Mouse (Mus musculus): ENCODE measurements at regions not wholly inside any gene's neighbourhood (a gene's known extent, or its start where the extent isn't known, plus 50 kb on each side); places are given as distances from the start of the nearest gene placed in this dataset.

DNA sequence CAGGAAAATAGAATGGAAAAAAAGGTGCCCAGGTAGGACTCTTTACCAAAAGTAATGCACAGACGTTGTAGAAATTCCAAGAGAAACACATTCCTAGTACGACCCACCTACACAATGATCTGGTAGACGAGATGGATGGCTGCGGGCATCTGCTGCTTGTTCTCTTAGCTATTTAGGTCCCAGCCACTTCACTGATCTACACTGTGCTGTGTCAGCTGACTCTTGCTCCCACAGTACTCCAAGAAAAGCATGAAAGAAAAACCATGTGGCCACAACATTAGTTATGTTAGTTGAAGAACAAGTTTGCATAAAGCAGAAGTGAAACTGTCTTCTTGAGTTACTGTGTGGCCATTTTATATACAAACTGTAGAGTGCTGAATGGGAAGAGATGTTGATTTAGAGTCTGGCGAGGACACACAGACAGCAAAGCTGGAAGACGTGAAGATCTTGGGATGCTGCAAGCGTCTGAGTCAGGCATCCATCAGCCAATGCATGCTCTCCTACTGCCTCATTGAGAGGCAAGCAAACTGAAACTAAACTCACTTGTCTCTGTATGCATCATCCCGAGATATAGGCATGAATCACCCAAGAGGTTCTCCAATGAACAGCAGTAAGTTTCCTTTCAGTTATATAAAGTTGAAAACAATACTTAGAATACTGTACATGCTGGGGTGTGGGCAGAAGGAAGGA lies 626.6 kb downstream of the Dok5 start:
- ATAC-seq = peak; percentile 46; the same call in 1 of the 2 replicates
- H3K36me3 ChIP-seq (ENCODE audit: control insufficient read depth, insufficient read depth, low read length) = no peaks in the 10 kb centered on the region
- H3K9me3 ChIP-seq (ENCODE audit: control insufficient read depth, low read length) = 0 out of 2 replicates have a peak, but pooled peaks cover 3% of the 10 kb centered on the region
- H3K4me3 ChIP-seq (ENCODE audit: low read length) = no peak overlapping the region
- H3K27ac ChIP-seq (ENCODE audit: low read length) = no peak overlapping the region
- no peaks in the 10 kb centered on the region for H3K27me3 ChIP-seq (replicated peaks; ENCODE audit: control insufficient read depth, insufficient read depth, low read length)
- H3K4me1 ChIP-seq (ENCODE audit: control insufficient read depth, insufficient read depth, low read length) = no peaks in the 10 kb centered on the region
- 55% methylated on average over 8 of the region's 8 CpGs for WGBS
- H3K4me2 ChIP-seq (ENCODE audit: low read depth, low read length) = no peak overlapping the region
- no peak overlapping the region for H3K9ac ChIP-seq (ENCODE audit: low read depth, low read length)

DNA sequence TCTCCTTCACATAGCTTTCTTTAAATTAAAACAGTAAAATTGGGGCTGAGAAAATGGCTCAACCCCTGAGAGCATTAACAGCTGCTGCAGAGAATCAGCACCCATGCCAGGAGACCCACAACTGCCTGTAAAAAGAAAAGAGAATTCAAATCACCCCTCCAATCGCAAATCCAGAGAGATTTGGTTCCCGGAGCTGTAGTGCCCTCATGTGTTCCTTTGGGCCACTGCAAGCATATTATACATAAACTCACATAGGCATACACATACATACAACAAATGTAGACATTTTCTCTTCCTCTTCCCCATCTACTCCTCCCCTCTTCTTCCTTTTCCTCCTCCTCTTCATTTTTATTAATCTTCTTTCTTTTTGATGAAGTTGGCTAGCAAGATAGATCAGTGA lies 616.5 kb downstream of the Dok5 start:
- H3K9ac ChIP-seq (ENCODE audit: low read depth, low read length) = no peak overlapping the region
- H3K36me3 ChIP-seq (ENCODE audit: control insufficient read depth, insufficient read depth, low read length) = no peaks in the 10 kb centered on the region
- ATAC-seq = no peak
- H3K9me3 ChIP-seq (ENCODE audit: control insufficient read depth, low read length) = no peaks in the 10 kb centered on the region
- whole genome bisulfite sequencing = 93% methylated on average over 2 of the region's 2 CpGs
- no peaks in the 10 kb centered on the region for H3K27me3 ChIP-seq (replicated peaks; ENCODE audit: control insufficient read depth, insufficient read depth, low read length)
- no peaks in the 10 kb centered on the region for H3K4me1 ChIP-seq (ENCODE audit: control insufficient read depth, insufficient read depth, low read length)
- no peak overlapping the region for H3K4me2 ChIP-seq (ENCODE audit: low read depth, low read length)
- H3K27ac ChIP-seq (ENCODE audit: low read length) = no peak overlapping the region
- H3K4me3 ChIP-seq (ENCODE audit: low read length) = no peak overlapping the region

DNA sequence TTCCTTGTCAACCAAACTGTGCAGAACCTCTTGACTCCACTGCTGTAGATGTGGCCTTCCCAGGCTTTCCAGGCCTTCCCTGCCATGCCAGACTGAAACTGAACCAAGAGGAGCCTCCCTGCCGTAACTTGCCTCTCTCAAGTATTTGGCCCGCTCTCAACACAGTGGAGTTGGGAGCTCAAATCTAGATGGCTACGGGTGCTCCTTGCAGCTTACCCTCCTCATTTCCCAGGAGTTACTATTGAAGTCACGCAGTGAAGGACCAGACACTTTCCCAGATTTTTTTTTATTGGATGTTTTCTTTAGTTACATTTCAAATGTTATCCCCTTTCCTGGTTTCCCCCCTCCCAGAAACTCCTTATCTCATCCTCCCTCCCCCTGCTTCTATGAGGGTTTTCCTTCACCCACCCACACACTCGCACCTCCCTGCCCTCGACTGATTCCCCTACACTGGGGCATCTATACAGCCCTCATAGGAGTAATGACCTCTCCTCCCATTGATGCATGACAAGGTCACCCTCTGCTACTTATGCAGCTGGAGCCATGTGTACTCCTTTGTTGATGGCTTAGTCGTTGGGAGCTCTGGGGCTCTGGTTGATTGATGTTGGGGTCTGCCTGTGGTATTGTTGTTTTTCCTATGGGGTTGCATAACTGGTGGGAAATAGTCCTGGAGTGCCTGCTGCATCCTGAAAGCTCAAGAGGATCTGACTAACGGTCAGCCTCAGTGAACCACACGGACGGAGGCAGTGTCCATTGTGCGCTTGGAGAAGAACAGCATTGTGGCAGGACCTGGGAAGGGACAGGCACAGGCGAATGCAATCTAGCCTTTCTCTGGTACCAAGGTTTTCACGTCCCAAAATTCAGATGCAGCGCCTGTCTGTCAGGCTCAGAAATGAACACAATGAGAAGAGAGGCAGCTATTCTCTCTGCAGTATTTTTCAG lies 602.5 kb downstream of the Dok5 start:
- Histone ChIP-seq H3K9ac (ENCODE audit: low read depth, low read length) (no peak overlapping the region), H3K9me3 (ENCODE audit: control insufficient read depth, low read length) (no peaks in the 10 kb centered on the region), H3K4me3 (ENCODE audit: low read length) (no peak overlapping the region), H3K4me2 (ENCODE audit: low read depth, low read length) (no peak overlapping the region), H3K27me3 (replicated peaks; ENCODE audit: control insufficient read depth, insufficient read depth, low read length) (no peaks in the 10 kb centered on the region), H3K4me1 (ENCODE audit: control insufficient read depth, insufficient read depth, low read length) (no peaks in the 10 kb centered on the region), H3K27ac (ENCODE audit: low read length) (no peak overlapping the region), H3K36me3 (ENCODE audit: control insufficient read depth, insufficient read depth, low read length) (no peaks in the 10 kb centered on the region)
- WGBS = 67% methylated on average over 14 of the region's 14 CpGs
- no peak for ATAC-seq

DNA sequence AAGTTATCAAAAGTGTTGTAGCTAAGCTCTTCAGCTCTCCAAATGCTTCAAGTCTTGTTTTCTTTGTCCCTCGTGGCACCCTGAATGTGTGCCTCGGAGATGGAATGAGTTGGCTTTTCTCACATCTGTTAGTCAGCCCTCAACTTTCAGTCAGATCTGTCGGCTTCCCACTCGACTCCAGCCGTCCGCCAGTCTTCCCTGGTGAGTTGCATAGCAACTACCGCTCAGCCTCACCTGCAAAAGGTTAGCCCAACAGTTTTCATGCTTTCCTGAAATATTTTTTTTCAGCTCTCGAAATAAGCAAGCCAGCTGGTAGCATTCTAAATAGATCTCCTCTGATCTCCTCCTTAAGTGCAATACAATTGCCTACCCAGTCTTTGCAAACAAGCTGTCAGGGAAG lies 601.2 kb downstream of the Dok5 start:
- 86% methylated on average over 8 of the region's 8 CpGs for WGBS
- H3K4me2 ChIP-seq (ENCODE audit: low read depth, low read length) = no peak overlapping the region

DNA sequence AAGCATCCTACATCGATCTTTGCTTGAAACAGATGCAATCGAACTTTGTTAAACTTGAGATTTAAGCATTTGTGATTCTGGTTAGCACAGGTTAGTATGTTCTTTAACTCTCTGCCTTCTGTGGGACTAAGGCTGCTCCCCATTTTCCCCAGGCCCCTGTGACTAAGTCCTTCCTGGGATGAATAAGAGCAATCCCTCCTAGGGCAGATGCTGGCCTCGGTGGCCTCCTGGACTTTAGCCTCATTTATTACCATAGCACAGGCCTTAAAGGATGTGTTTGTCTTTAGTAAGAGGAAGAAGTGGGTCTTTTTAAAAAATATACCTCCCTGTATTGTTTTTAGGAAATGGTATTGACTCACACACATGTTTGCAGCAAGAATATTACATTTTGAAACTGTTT lies 599.9 kb downstream of the Dok5 start:
- Histone ChIP-seq H3K36me3 (ENCODE audit: control insufficient read depth, insufficient read depth, low read length) (no peaks in the 10 kb centered on the region), H3K27ac (ENCODE audit: low read length) (no peak overlapping the region), H3K9me3 (ENCODE audit: control insufficient read depth, low read length) (no peaks in the 10 kb centered on the region), H3K9ac (ENCODE audit: low read depth, low read length) (no peak overlapping the region), H3K4me1 (ENCODE audit: control insufficient read depth, insufficient read depth, low read length) (no peaks in the 10 kb centered on the region), H3K4me2 (ENCODE audit: low read depth, low read length) (no peak overlapping the region), H3K4me3 (ENCODE audit: low read length) (no peak overlapping the region), H3K27me3 (replicated peaks; ENCODE audit: control insufficient read depth, insufficient read depth, low read length) (no peaks in the 10 kb centered on the region)
- 87% methylated on average over 3 of the region's 3 CpGs for WGBS
- ATAC-seq = peak; percentile 65; the same call in 1 of the 2 replicates

More for the DNA sequence above, 601.2 kb downstream of the Dok5 start:
- Histone ChIP-seq H3K9ac (ENCODE audit: low read depth, low read length) (no peak overlapping the region), H3K36me3 (ENCODE audit: control insufficient read depth, insufficient read depth, low read length) (no peaks in the 10 kb centered on the region), H3K4me1 (ENCODE audit: control insufficient read depth, insufficient read depth, low read length) (no peaks in the 10 kb centered on the region), H3K9me3 (ENCODE audit: control insufficient read depth, low read length) (no peaks in the 10 kb centered on the region), H3K27me3 (replicated peaks; ENCODE audit: control insufficient read depth, insufficient read depth, low read length) (no peaks in the 10 kb centered on the region), H3K4me3 (ENCODE audit: low read length) (no peak overlapping the region), H3K27ac (ENCODE audit: low read length) (no peak overlapping the region)
- no peak for ATAC-seq

DNA sequence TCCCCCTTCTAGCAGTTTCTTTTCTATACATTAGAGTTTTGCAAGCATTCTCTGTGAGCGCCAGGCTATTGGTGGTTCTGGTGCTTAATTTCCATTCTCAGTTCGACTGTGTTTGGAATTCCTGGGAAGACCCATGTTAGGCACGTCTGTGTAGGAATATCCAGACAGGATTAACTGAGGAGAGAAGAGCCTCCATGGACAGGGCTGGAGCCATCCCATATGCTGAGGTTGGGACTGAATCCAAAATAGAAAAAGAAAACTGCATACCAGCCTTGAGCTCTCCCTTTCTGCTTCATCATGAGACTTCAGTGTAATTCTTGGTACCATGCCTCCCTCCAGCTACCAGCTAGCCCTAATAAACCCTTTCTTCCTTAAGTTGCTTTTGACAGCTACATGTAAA lies 595.3 kb downstream of the Dok5 start:
- Histone ChIP-seq H3K4me2 (ENCODE audit: low read depth, low read length) (no peak overlapping the region), H3K4me1 (ENCODE audit: control insufficient read depth, insufficient read depth, low read length) (no peaks in the 10 kb centered on the region), H3K9ac (ENCODE audit: low read depth, low read length) (no peak overlapping the region), H3K27ac (ENCODE audit: low read length) (no peak overlapping the region), H3K4me3 (ENCODE audit: low read length) (no peak overlapping the region), H3K27me3 (replicated peaks; ENCODE audit: control insufficient read depth, insufficient read depth, low read length) (no peaks in the 10 kb centered on the region), H3K36me3 (ENCODE audit: control insufficient read depth, insufficient read depth, low read length) (no peaks in the 10 kb centered on the region), H3K9me3 (ENCODE audit: control insufficient read depth, low read length) (no peaks in the 10 kb centered on the region)
- peak; percentile 59; the same call in 1 of the 2 replicates for ATAC-seq
- WGBS = 44% methylated on average over 3 of the region's 3 CpGs

DNA sequence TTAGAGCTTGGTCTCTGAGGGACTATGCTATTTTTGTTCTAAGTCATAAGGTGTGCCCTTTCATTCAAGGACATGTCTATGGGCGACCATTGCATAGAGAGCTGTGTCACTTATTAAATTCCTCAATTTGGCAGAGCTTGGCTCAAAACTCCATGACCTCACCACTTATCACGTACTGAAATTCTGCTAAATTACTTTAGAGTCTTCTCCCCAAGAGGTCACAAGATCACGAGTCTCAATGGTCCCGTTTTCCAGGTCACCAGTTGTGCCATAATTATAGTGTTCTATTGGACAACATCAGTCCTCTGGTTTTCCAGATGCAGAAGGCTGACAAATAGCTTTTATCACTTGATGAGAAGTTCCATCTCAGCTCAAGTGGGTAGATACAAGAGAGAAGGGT lies 576.9 kb downstream of the Dok5 start:
- no peak overlapping the region for H3K4me3 ChIP-seq (ENCODE audit: low read length)
- no peaks in the 10 kb centered on the region for H3K27me3 ChIP-seq (replicated peaks; ENCODE audit: control insufficient read depth, insufficient read depth, low read length)
- 83% methylated on average over 4 of the region's 4 CpGs for WGBS
- no peaks in the 10 kb centered on the region for H3K36me3 ChIP-seq (ENCODE audit: control insufficient read depth, insufficient read depth, low read length)
- H3K9ac ChIP-seq (ENCODE audit: low read depth, low read length) = no peak overlapping the region
- ATAC-seq = no peak
- no peaks in the 10 kb centered on the region for H3K9me3 ChIP-seq (ENCODE audit: control insufficient read depth, low read length)
- no peaks in the 10 kb centered on the region for H3K4me1 ChIP-seq (ENCODE audit: control insufficient read depth, insufficient read depth, low read length)
- H3K27ac ChIP-seq (ENCODE audit: low read length) = no peak overlapping the region
- no peak overlapping the region for H3K4me2 ChIP-seq (ENCODE audit: low read depth, low read length)

DNA sequence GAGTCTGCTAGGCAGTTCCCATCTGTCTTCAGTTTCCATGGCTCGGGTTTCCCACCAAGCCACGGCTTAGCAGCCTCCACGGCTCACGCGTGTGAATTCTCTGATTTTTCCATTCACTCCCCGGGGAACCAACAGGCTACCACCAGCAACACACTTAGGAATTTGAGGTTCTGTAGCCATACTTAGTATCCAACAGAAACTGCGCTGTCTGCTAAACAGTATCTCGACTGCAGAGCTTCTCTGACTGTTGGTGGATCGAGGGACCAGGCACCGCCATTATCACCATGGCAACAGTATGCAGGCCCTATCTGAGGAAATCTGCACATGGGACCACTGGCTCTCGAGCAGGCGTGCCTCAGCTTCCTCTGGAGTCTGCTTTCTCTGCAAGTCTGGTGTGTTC lies 574.4 kb downstream of the Dok5 start:
- H3K27ac ChIP-seq (ENCODE audit: low read length) = no peak overlapping the region
- no peak overlapping the region for H3K4me3 ChIP-seq (ENCODE audit: low read length)
- no peaks in the 10 kb centered on the region for H3K27me3 ChIP-seq (replicated peaks; ENCODE audit: control insufficient read depth, insufficient read depth, low read length)
- WGBS = 52% methylated on average over 12 of the region's 12 CpGs
- H3K36me3 ChIP-seq (ENCODE audit: control insufficient read depth, insufficient read depth, low read length) = no peaks in the 10 kb centered on the region
- ATAC-seq = no peak
- H3K4me2 ChIP-seq (ENCODE audit: low read depth, low read length) = no peak overlapping the region
- H3K9me3 ChIP-seq (ENCODE audit: control insufficient read depth, low read length) = no peaks in the 10 kb centered on the region
- no peak overlapping the region for H3K9ac ChIP-seq (ENCODE audit: low read depth, low read length)
- no peaks in the 10 kb centered on the region for H3K4me1 ChIP-seq (ENCODE audit: control insufficient read depth, insufficient read depth, low read length)

DNA sequence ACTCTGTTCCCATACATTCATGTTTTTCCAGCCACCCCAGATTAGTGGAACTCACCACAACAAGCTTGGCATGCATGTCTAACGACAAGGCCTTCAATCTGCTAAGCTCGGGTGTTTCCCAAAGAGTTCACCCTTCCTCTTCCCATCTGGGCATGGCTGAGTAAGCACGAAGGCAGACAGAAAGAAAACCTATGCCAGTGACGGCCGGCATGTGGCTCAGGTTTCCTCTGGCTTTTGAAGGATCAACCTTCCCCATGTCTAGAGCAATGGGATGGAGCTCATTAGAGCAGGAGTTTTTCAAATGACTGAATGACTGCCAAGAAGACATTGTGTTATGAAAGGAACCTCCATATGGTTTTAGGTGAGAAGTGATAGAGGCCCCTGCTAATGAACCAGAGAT lies 566.9 kb downstream of the Dok5 start:
- Histone ChIP-seq H3K27ac (ENCODE audit: low read length) (no peak overlapping the region), H3K4me3 (ENCODE audit: low read length) (no peak overlapping the region), H3K4me2 (ENCODE audit: low read depth, low read length) (no peak overlapping the region), H3K36me3 (ENCODE audit: control insufficient read depth, insufficient read depth, low read length) (no peaks in the 10 kb centered on the region), H3K27me3 (replicated peaks; ENCODE audit: control insufficient read depth, insufficient read depth, low read length) (no peaks in the 10 kb centered on the region), H3K4me1 (ENCODE audit: control insufficient read depth, insufficient read depth, low read length) (no peaks in the 10 kb centered on the region), H3K9me3 (ENCODE audit: control insufficient read depth, low read length) (no peaks in the 10 kb centered on the region), H3K9ac (ENCODE audit: low read depth, low read length) (no peak overlapping the region)
- ATAC-seq = no peak
- 77% methylated on average over 5 of the region's 5 CpGs for WGBS

All from intestine, embryonic 16.5 days (tissue).